Mouse (Mus musculus): ENCODE data around the gene Kif26a. TPM values are rescaled to one million over a fixed set of nuclear protein-coding genes. Genes with fewer than 3 reads are reported as not detected.

Kif26a gene
- polyA plus RNA-seq, 1 experiment from 2014 or later = 3.9 TPM

DNA sequence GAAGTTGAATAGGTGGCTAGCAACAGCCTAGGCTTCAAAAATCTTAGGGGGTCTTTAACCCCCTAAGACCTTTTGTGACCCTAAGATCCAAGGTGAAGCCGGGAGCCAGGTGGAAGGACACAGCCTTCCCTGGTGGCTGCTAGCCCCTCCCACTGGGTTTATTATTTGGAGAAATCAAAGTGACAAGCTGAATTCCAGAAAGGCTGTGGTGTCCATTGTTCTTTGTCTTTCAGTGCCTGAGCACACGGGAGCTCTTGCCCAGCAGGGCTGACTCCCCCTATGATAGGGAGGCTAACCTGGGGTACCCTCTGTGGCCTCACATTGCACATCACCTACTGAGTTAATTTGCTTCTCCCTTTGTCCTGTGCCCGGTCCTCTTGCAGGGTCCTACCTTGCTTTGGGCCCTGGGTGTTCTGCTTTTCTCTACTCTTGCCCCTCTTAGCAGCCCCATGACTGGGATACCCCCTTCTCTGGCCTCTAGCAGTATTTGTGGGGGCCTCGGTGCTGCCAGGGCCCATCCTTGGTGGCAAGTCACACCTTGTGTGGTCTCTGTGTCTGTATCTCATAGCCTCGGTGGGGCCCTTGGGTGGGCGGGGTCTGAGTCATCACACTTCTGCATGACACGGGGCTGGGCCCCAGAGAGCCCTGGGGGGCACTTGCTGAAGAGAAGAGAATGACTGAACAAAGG is 36.1 kb downstream of the Kif26a start:
- Histone ChIP-seq H3K27me3 (ENCODE audit: low read depth, poor library complexity, severe bottlenecking) (no peaks in the 10 kb centered on the region), H3K27ac (peak overlapping the region; percentile 70), H3K9me3 (replicated peaks) (no peaks in the 10 kb centered on the region), H3K4me3 (no peak overlapping the region), H3K36me3 (peaks cover 36% of the 10 kb centered on the region), H3K4me1 (peaks cover 38% of the 10 kb centered on the region)
- no peak for DNase-seq (ENCODE audit: low spot score)
- 49% methylated on average over 7 of the region's 7 CpGs for WGBS

DNA sequence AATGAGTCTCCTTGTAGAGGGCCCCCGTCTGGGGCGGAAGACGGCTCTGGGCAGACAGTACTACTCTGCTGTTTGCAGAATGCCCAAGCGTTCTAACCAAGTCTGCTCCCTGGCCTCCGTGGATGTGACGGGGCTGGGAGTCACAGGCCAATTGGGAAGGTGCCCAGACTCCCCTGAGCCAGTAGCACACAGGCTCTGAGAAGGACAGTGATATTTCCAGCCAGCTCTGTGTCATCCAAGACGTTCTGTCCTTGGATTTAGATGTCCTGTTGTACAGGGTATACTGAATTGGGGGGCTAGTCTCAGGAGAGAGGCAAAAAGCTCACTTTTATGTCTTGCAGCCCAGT is 36.6 kb downstream of the Kif26a start:
- no peak overlapping the region for H3K4me3 ChIP-seq
- no peaks in the 10 kb centered on the region for H3K27me3 ChIP-seq (ENCODE audit: low read depth, poor library complexity, severe bottlenecking)
- DNase-seq (ENCODE audit: low spot score) = no peak
- peaks cover 38% of the 10 kb centered on the region for H3K4me1 ChIP-seq
- no peaks in the 10 kb centered on the region for H3K9me3 ChIP-seq (replicated peaks)
- H3K27ac ChIP-seq = peak overlapping the region; percentile 70
- 44% methylated on average over 7 of the region's 7 CpGs for WGBS
- H3K36me3 ChIP-seq = peaks cover 30% of the 10 kb centered on the region

DNA sequence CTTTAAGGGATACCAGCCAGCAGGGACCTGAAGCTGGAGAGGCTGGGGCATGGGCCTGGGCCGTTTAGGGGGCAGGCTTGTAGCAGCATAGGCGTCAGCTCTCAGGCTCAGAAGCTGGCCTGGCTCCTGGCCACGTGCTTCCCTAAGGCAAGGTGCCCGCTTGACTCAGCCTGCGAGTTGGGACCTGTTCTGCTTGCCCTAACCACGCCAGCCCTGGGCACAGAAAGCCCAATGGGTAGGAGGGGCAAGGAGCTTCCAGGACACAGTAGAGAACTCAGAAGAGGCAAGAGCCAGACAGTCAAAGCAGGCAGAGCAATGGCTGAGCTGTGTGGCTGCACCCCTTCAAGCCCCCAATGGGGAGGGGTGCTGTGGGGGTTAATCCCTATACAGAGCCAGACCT is 37.7 kb downstream of the Kif26a start:
- Histone ChIP-seq H3K36me3 (peaks cover 19% of the 10 kb centered on the region), H3K27ac (peak overlapping the region; percentile 83), H3K4me1 (peaks cover 44% of the 10 kb centered on the region), H3K4me3 (no peak overlapping the region), H3K9me3 (replicated peaks) (no peaks in the 10 kb centered on the region), H3K27me3 (ENCODE audit: low read depth, poor library complexity, severe bottlenecking) (no peaks in the 10 kb centered on the region)
- DNase-seq (ENCODE audit: low spot score) = no peak
- WGBS = 71% methylated on average over 6 of the region's 6 CpGs

DNA sequence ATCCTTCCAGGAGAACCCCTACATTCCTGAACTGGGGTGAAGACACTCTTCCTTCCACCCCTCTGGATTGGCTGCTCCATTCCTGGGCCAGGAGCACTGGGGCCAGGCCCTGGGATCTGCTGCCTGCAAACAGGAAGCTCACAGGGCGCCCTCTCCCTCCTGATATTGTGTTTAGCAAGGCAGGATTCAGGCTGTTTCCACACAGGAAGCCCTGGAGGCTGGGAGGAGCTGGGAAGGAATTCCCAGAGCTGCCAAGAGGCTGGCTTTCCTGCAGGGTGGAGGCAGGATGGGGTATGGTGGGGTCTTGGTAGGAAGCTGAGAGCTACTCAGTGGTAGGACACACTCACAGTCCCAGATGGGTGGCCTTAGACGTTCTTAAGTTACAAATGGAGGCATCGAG is 38.4 kb downstream of the Kif26a start:
- DNase-seq (ENCODE audit: low spot score) = no peak
- no peaks in the 10 kb centered on the region for H3K9me3 ChIP-seq (replicated peaks)
- no peaks in the 10 kb centered on the region for H3K27me3 ChIP-seq (ENCODE audit: low read depth, poor library complexity, severe bottlenecking)
- no peak overlapping the region for H3K4me3 ChIP-seq
- H3K36me3 ChIP-seq = peaks cover 12% of the 10 kb centered on the region
- H3K27ac ChIP-seq = peak overlapping the region; percentile 83
- peaks cover 45% of the 10 kb centered on the region for H3K4me1 ChIP-seq
- WGBS = 36% methylated on average over 3 of the region's 3 CpGs

DNA sequence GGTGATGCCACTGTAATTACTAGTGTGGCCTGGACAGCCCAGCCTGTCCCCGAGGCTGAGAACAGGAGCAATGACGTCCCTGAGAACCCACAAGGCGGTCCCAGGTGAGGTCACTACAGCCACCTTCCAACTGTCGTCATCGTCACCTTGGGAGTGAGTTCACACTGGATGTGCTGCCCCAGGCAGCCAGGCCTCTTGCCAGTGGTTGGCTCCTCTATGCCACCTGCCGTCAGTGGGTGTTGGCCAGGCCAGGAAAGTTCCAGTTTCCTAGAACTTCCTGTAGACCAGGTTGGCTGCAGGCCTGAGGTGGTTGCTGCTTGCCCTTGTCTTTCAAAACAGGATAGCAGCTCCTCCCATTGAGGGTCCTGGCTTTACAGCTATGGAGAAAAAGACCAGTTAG is 40.9 kb downstream of the Kif26a start:
- WGBS = 83% methylated on average over 6 of the region's 6 CpGs
- Histone ChIP-seq H3K4me3 (no peak overlapping the region), H3K9me3 (replicated peaks) (no peaks in the 10 kb centered on the region), H3K27me3 (ENCODE audit: low read depth, poor library complexity, severe bottlenecking) (no peaks in the 10 kb centered on the region), H3K36me3 (no peaks in the 10 kb centered on the region), H3K27ac (no peak overlapping the region), H3K4me1 (peaks cover 53% of the 10 kb centered on the region)
- DNase-seq (ENCODE audit: low spot score) = no peak

DNA sequence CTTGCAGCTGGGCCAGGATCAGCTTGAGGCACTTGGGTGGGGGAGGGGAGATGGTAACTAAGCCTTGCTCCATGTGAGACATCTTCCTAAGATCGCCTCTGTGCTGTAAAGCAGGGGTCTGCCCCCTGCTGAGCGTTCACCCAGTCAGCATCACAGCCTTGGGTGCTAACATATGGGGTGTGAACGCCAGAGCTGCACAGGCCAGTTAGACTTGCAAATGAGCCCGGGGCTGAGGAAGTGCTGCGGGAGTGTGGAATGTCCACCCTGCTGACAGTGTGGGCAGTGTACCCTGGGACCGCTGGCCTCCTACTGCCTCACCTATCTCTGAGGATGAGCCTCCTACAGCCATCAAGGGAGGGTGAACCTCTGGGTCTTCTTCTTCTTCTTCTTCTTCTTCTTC is 45.7 kb downstream of the Kif26a start:
- H3K9me3 ChIP-seq (replicated peaks) = no peaks in the 10 kb centered on the region
- WGBS = 35% methylated on average over 6 of the region's 6 CpGs
- no peak overlapping the region for H3K27ac ChIP-seq
- H3K27me3 ChIP-seq (ENCODE audit: low read depth, poor library complexity, severe bottlenecking) = peaks cover 34% of the 10 kb centered on the region
- no peaks in the 10 kb centered on the region for H3K36me3 ChIP-seq
- H3K4me3 ChIP-seq = no peak overlapping the region
- H3K4me1 ChIP-seq = peaks cover 45% of the 10 kb centered on the region
- no peak for DNase-seq (ENCODE audit: low spot score)

DNA sequence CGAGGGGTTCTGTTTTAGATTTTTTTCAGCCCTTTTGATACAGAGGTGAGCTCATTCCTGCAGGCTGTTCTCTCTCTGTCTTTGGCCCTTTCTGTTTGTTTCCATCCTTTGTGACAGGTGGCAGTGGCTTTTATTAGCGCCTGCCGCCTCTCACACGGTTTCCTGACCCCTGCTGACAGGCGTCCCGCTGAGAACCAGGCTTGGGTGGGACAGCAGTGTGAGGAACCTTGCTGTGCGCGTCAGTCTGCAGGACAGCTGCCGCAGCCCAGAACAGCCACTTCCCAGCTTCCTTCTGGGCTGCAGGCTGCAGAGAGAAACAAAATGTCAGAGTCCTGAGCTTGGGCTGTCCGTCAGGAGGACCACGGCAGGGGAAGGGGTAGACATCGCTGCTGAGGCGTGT is 49.0 kb downstream of the Kif26a start:
- DNase-seq (ENCODE audit: low spot score) = no peak
- H3K27me3 ChIP-seq (ENCODE audit: low read depth, poor library complexity, severe bottlenecking) = peaks cover 51% of the 10 kb centered on the region
- peaks cover 53% of the 10 kb centered on the region for H3K4me1 ChIP-seq
- H3K4me3 ChIP-seq = peak overlapping the region; percentile 20; the same call in 1 of the 2 replicates
- H3K36me3 ChIP-seq = no peaks in the 10 kb centered on the region
- 5% methylated on average over 13 of the region's 13 CpGs for WGBS
- H3K9me3 ChIP-seq (replicated peaks) = no peaks in the 10 kb centered on the region
- peak overlapping the region; percentile 56; the same call in 1 of the 2 replicates for H3K27ac ChIP-seq

DNA sequence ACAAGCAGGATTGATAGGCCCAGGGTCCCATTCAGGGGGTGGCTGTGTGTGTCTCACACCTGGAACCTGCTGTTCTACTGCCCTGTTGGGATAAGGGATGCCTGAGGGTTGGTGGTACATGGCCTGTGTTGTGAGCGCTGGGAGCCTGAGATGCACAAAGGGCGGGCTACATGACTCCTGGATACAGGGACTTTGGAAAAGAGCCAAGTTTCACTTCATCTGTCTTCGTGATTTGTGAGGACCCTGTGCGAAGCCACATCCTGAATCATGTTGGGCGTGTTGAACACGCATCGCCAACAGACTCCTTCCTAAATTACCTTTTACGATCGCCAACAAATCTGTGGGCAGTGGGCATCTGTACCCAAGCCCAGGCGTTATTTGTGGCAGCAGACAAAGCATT is 50.6 kb downstream of the Kif26a start:
- H3K27me3 ChIP-seq (ENCODE audit: low read depth, poor library complexity, severe bottlenecking) = peaks cover 53% of the 10 kb centered on the region
- H3K36me3 ChIP-seq = no peaks in the 10 kb centered on the region
- no peak overlapping the region for H3K27ac ChIP-seq
- H3K4me1 ChIP-seq = peaks cover 52% of the 10 kb centered on the region
- no peak overlapping the region for H3K4me3 ChIP-seq
- WGBS = 92% methylated on average over 10 of the region's 10 CpGs
- DNase-seq (ENCODE audit: low spot score) = no peak
- no peaks in the 10 kb centered on the region for H3K9me3 ChIP-seq (replicated peaks)

DNA sequence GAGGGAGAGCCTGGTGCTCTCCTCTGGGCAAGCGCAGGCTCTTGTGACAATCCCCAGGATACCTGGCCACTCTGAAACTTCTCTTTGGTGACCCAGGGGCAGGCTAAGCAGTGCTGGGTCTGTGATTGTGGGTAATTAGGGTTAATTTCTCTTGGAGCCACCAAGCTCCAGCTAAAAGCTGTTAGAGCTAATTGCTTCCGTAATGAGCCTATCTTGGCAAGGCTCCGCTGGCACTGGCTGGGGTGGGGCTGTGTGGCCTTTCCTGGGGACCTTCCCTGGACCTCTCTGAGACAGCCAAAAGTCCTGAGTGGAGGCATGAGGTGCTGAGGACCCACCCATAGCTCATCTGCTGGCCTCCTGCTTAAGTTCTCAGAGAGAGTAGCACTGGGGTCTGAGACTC is 53.4 kb downstream of the Kif26a start:
- Histone ChIP-seq H3K36me3 (no peaks in the 10 kb centered on the region), H3K27ac (no peak overlapping the region), H3K4me1 (peaks cover 48% of the 10 kb centered on the region), H3K9me3 (replicated peaks) (no peaks in the 10 kb centered on the region), H3K27me3 (ENCODE audit: low read depth, poor library complexity, severe bottlenecking) (peaks cover 45% of the 10 kb centered on the region), H3K4me3 (no peak overlapping the region)
- no peak for DNase-seq (ENCODE audit: low spot score)
- 53% methylated on average over 3 of the region's 3 CpGs for WGBS

DNA sequence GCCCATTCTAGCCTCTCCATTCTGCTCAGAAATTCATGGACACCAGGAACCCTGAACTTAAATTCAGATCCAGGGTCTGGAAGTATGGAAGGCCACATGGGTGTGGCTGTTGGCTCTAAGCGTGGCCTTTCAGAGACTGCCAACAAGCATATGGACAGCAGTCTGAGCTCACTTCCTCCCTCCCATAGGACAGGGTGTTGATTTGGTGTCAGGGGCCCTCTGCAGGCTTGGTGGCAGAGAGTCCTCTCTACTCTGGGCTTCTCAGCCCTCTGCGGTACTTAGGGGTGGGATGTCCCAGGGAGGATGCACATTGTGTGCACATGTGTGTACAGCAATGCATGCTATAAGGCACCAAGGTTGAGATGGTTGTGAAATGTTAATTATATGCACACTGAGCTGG is 54.0 kb downstream of the Kif26a start:
- Histone ChIP-seq H3K4me1 (peaks cover 41% of the 10 kb centered on the region), H3K9me3 (replicated peaks) (no peaks in the 10 kb centered on the region), H3K27ac (no peak overlapping the region; the same call in 1 of the 2 replicates), H3K4me3 (no peak overlapping the region), H3K36me3 (no peaks in the 10 kb centered on the region), H3K27me3 (ENCODE audit: low read depth, poor library complexity, severe bottlenecking) (peaks cover 38% of the 10 kb centered on the region)
- 49% methylated on average over 2 of the region's 2 CpGs for WGBS
- no peak for DNase-seq (ENCODE audit: low spot score)

DNA sequence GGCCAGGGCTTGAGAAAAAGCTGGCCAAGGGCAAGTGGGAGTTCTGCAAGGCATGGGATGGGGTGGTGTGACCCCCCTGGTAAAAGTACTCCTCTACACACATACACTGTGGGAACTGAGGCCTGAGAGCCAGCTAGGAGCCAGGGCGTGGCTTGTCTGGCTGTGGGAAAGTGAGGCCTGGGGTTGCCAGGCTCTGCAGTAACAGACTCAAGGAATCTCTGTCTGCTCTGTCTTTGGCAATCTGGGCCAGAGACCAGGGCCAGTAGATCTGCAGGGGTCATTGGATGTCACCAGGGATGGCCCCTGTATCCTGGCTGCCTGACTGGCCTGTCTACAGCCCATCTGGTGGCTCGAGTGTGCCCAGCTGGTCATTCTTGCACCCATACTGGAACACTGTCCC is 61.2 kb downstream of the Kif26a start:
- Histone ChIP-seq H3K27ac (no peak overlapping the region), H3K4me1 (peaks cover 30% of the 10 kb centered on the region), H3K27me3 (ENCODE audit: low read depth, poor library complexity, severe bottlenecking) (peaks cover 25% of the 10 kb centered on the region), H3K4me3 (no peak overlapping the region), H3K9me3 (replicated peaks) (no peaks in the 10 kb centered on the region), H3K36me3 (no peaks in the 10 kb centered on the region)
- WGBS = 86% methylated on average over 2 of the region's 2 CpGs
- DNase-seq (ENCODE audit: low spot score) = no peak

DNA sequence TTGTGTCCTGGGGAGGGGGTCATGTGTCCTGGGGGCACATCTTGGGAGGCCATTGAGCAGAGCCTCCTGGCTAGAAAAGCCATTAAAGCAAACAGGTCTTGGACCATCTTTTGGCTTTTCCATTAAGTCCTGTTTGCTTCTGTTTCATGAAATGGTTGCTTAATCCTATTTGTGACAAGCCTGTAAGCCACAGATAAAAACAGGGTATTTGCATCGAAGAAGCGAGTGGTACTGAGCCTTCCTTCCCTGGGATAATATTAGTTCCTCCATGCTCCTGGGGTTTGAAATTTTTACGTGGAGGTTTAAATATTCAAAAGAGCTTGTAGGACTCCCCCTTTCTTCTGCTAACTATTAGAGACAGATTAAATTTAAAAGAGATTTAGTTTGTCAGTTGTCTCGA is 61.7 kb downstream of the Kif26a start:
- H3K9me3 ChIP-seq (replicated peaks) = no peaks in the 10 kb centered on the region
- WGBS = 79% methylated on average over 4 of the region's 4 CpGs
- no peak for DNase-seq (ENCODE audit: low spot score)
- no peak overlapping the region for H3K4me3 ChIP-seq
- H3K27me3 ChIP-seq (ENCODE audit: low read depth, poor library complexity, severe bottlenecking) = peaks cover 28% of the 10 kb centered on the region
- H3K4me1 ChIP-seq = peaks cover 30% of the 10 kb centered on the region
- no peaks in the 10 kb centered on the region for H3K36me3 ChIP-seq
- no peak overlapping the region for H3K27ac ChIP-seq

DNA sequence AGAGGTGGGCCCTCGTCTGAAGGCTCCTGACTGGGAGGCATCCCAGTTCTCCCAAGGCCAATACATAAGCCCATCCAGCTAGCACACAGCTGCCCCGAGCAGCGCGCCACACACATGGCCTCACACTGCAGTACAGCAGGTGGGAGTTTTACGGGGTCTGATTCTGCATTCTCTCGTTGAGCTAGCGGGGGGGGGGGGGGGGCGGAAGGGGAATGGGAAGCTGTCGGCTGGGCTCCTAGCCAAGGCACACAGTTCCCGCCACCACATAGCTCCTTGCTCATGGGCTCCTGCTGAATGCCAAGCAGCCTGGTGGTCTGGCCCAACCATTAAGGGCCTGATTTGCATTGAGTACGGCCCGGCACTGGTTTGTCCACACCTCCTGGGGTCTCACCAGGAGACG is 64.6 kb downstream of the Kif26a start:
- peak overlapping the region; percentile 54; the same call in 1 of the 2 replicates for H3K27ac ChIP-seq
- DNase-seq (ENCODE audit: low spot score) = no peak
- H3K36me3 ChIP-seq = no peaks in the 10 kb centered on the region
- WGBS = 62% methylated on average over 13 of the region's 13 CpGs
- no peak overlapping the region for H3K4me3 ChIP-seq
- no peaks in the 10 kb centered on the region for H3K9me3 ChIP-seq (replicated peaks)
- peaks cover 28% of the 10 kb centered on the region for H3K27me3 ChIP-seq (ENCODE audit: low read depth, poor library complexity, severe bottlenecking)
- peaks cover 50% of the 10 kb centered on the region for H3K4me1 ChIP-seq

DNA sequence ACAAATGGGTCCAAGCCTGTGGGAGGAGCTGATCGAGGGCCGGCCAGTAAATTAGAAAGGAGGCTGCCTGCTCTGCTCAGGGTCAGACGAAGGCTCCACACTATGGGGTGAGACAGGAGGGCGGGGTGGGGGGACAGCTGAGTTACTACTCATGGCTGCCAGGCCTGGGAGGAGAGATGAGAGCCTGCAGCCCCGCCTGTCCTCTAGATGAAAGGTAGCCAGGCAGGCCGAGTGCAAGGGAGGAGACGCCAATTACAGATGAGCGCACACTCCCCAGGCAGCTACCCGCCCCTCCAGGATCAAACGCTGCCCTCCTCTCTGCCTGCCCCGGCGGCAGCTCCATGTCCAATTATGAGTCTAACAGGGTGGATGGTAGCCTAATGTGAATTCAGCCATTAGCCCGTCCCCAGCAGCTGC is 68.4 kb downstream of the Kif26a start:
- peak overlapping the region; percentile 22; the same call in 1 of the 2 replicates for H3K4me3 ChIP-seq
- peak overlapping the region; percentile 33; the same call in 1 of the 2 replicates for H3K27ac ChIP-seq
- H3K27me3 ChIP-seq (ENCODE audit: low read depth, poor library complexity, severe bottlenecking) = peaks cover 49% of the 10 kb centered on the region
- DNase-seq (ENCODE audit: low spot score) = no peak
- H3K4me1 ChIP-seq = peaks cover 65% of the 10 kb centered on the region
- no peaks in the 10 kb centered on the region for H3K9me3 ChIP-seq (replicated peaks)
- WGBS = 5% methylated on average over 13 of the region's 13 CpGs
- H3K36me3 ChIP-seq = no peaks in the 10 kb centered on the region
